Mouse (Mus musculus) liver, postnatal 0 days (tissue): ENCODE results near the gene Tnc.

Experiments used
- CTCF ChIP-seq: sonication (generic); IDR thresholded peaks from 2 replicates; pipeline ENCODE4 v1.5.1; 2016; ENCODE audit warnings: antibody characterized with exemption, low read depth
- EP300 ChIP-seq: IDR thresholded peaks from 2 replicates; pipeline ENCODE4 v1.6.1; 2016; ENCODE audit warnings: antibody characterized with exemption, low read depth, mild to moderate bottlenecking

- TF ChIP-seq EP300 (no peak), CTCF (no peak)
These were observed 43.1 kb downstream of the Tnc start for GRCm38 (mm10) chr4:64003677-64004076.
